Mouse (Mus musculus): Measurements from ENCODE around the gene Zfp422. TPM values are rescaled to one million over a fixed set of nuclear protein-coding genes. Genes with fewer than 3 reads are reported as not detected.
"Not testable (repeated sequence)": the region's sequence is repeated elsewhere in the genome, so short reads cannot be mapped to it uniquely, and the experiment has no call there.

Gene Zfp422
- polyA plus RNA-seq, 1 experiment from 2014 or later = 86.5 TPM

- H3K9ac ChIP-seq (ENCODE audit: low read length) = no peak overlapping the region
- no peak overlapping the region for H3K4me2 ChIP-seq (ENCODE audit: low read length)
- no peaks in the 10 kb centered on the region for H3K27me3 ChIP-seq (ENCODE audit: control insufficient read depth, insufficient read depth, low read length)
- no peak overlapping the region for H3K4me3 ChIP-seq (ENCODE audit: control insufficient read depth in 1 of 2, insufficient read depth in 1 of 2, low read depth in 1 of 2, low read length in 2 of 2)
- no peak overlapping the region for H3K27ac ChIP-seq (replicated peaks in 1 of 2; ENCODE audit: control insufficient read depth in 1 of 2, insufficient read depth in 1 of 2, low read depth in 2 of 2, low read length in 2 of 2)
- no peaks in the 10 kb centered on the region for H3K4me1 ChIP-seq (ENCODE audit: control insufficient read depth in 2 of 2, insufficient read depth in 2 of 2, low read length in 2 of 2)
- no peak for ATAC-seq (ENCODE audit: insufficient number of reproducible peaks, insufficient read depth, low FRiP score, low read depth)
- H3K36me3 ChIP-seq (ENCODE audit: control insufficient read depth, insufficient read depth, low read length) = no peaks in the 10 kb centered on the region
- no peaks in the 10 kb centered on the region for H3K9me3 ChIP-seq (ENCODE audit: control insufficient read depth, low read length)
These were observed 10.7 kb downstream of the Zfp422 start for GRCm38 (mm10) chr6:116618073-116618472.

- Histone ChIP-seq H3K27me3 (ENCODE audit: control insufficient read depth, insufficient read depth, low read length) (no peaks in the 10 kb centered on the region), H3K4me1 (ENCODE audit: control insufficient read depth in 2 of 2, insufficient read depth in 2 of 2, low read length in 2 of 2) (no peaks in the 10 kb centered on the region), H3K4me2 (ENCODE audit: low read length) (no peak overlapping the region), H3K27ac (replicated peaks in 1 of 2; ENCODE audit: control insufficient read depth in 1 of 2, insufficient read depth in 1 of 2, low read depth in 2 of 2, low read length in 2 of 2) (no peak overlapping the region), H3K9ac (ENCODE audit: low read length) (no peak overlapping the region), H3K36me3 (ENCODE audit: control insufficient read depth, insufficient read depth, low read length) (no peaks in the 10 kb centered on the region), H3K4me3 (ENCODE audit: control insufficient read depth in 1 of 2, insufficient read depth in 1 of 2, low read depth in 1 of 2, low read length in 2 of 2) (no peak overlapping the region), H3K9me3 (ENCODE audit: control insufficient read depth, low read length) (no peaks in the 10 kb centered on the region)
- WGBS = 61% methylated on average over 2 of the region's 2 CpGs
- no peak for ATAC-seq (ENCODE audit: insufficient number of reproducible peaks, insufficient read depth, low FRiP score, low read depth)
These were observed 13.1 kb downstream of the Zfp422 start for GRCm38 (mm10) chr6:116615719-116616118.

GRCm38 (mm10) chr6:116607230-116607629, 21.6 kb downstream of the Zfp422 start:
- Histone ChIP-seq H3K9ac (ENCODE audit: low read length) (no peak overlapping the region), H3K9me3 (ENCODE audit: control insufficient read depth, low read length) (no peaks in the 10 kb centered on the region), H3K4me1 (ENCODE audit: control insufficient read depth in 2 of 2, insufficient read depth in 2 of 2, low read length in 2 of 2) (no peaks in the 10 kb centered on the region), H3K4me3 (ENCODE audit: control insufficient read depth in 1 of 2, insufficient read depth in 1 of 2, low read depth in 1 of 2, low read length in 2 of 2) (no peak overlapping the region), H3K4me2 (ENCODE audit: low read length) (no peak overlapping the region), H3K27ac (replicated peaks in 1 of 2; ENCODE audit: control insufficient read depth in 1 of 2, insufficient read depth in 1 of 2, low read depth in 2 of 2, low read length in 2 of 2) (no peak overlapping the region), H3K36me3 (ENCODE audit: control insufficient read depth, insufficient read depth, low read length) (no peaks in the 10 kb centered on the region), H3K27me3 (ENCODE audit: control insufficient read depth, insufficient read depth, low read length) (no peaks in the 10 kb centered on the region)
- ATAC-seq (ENCODE audit: insufficient number of reproducible peaks, insufficient read depth, low FRiP score, low read depth) = no peak
- 31% methylated on average over 4 of the region's 4 CpGs for WGBS

GRCm38 (mm10) chr6:116600969-116601368, 27.8 kb downstream of the Zfp422 start:
- not testable (repeated sequence) for H3K27ac ChIP-seq (replicated peaks in 1 of 2; ENCODE audit: control insufficient read depth in 1 of 2, insufficient read depth in 1 of 2, low read depth in 2 of 2, low read length in 2 of 2); H3K9ac ChIP-seq (ENCODE audit: low read length); ATAC-seq (ENCODE audit: insufficient number of reproducible peaks, insufficient read depth, low FRiP score, low read depth); H3K36me3 ChIP-seq (ENCODE audit: control insufficient read depth, insufficient read depth, low read length); H3K27me3 ChIP-seq (ENCODE audit: control insufficient read depth, insufficient read depth, low read length); H3K9me3 ChIP-seq (ENCODE audit: control insufficient read depth, low read length); H3K4me2 ChIP-seq (ENCODE audit: low read length); H3K4me3 ChIP-seq (ENCODE audit: control insufficient read depth in 1 of 2, insufficient read depth in 1 of 2, low read depth in 1 of 2, low read length in 2 of 2); H3K4me1 ChIP-seq (ENCODE audit: control insufficient read depth in 2 of 2, insufficient read depth in 2 of 2, low read length in 2 of 2)

GRCm38 (mm10) chr6:116584095-116584494, 44.7 kb downstream of the Zfp422 start, which contains the start of gene Olfr215:
TSS of gene Olfr215 (minus strand) at chr6:116584195.
- no peaks in the 10 kb centered on the region for H3K36me3 ChIP-seq (ENCODE audit: control insufficient read depth, insufficient read depth, low read length)
- H3K27me3 ChIP-seq (ENCODE audit: control insufficient read depth, insufficient read depth, low read length) = no peaks in the 10 kb centered on the region
- H3K4me3 ChIP-seq (ENCODE audit: control insufficient read depth in 1 of 2, insufficient read depth in 1 of 2, low read depth in 1 of 2, low read length in 2 of 2) = no peak within 1 kb of the TSS
- 78% methylated on average over 4 of the region's 4 CpGs for WGBS
- no peaks in the 10 kb centered on the region for H3K4me1 ChIP-seq (ENCODE audit: control insufficient read depth in 2 of 2, insufficient read depth in 2 of 2, low read length in 2 of 2)
- no peak within 1 kb of the TSS for H3K27ac ChIP-seq (replicated peaks in 1 of 2; ENCODE audit: control insufficient read depth in 1 of 2, insufficient read depth in 1 of 2, low read depth in 2 of 2, low read length in 2 of 2)
- H3K4me2 ChIP-seq (ENCODE audit: low read length) = no peak within 1 kb of the TSS
- H3K9ac ChIP-seq (ENCODE audit: low read length) = no peak within 1 kb of the TSS
- ATAC-seq (ENCODE audit: insufficient number of reproducible peaks, insufficient read depth, low FRiP score, low read depth) = no peak
- H3K9me3 ChIP-seq (ENCODE audit: control insufficient read depth, low read length) = no peaks in the 10 kb centered on the region

Small RNA genes lying within 50 kb of the gene (microRNA-seq; reads per million reads assigned to microRNA genes)
- gene Mir7043 = not detected

Other genes with a start within 250 kb of the Zfp422 start
- 2.3 and 2.4 TPM in 2 replicates for gene Alox5, start 167.8 kb downstream of the Zfp422 start, polyA plus RNA-seq (2014; fragmentation: Nextera tagmentation; extraction: Ambion mirVana)
- not detected in 2 replicates for gene Olfr211, start 139.9 kb downstream of the Zfp422 start, polyA plus RNA-seq (2014; fragmentation: Nextera tagmentation; extraction: Ambion mirVana)
- not detected in 2 replicates for gene Olfr212, start 122.5 kb downstream of the Zfp422 start, polyA plus RNA-seq (2014; fragmentation: Nextera tagmentation; extraction: Ambion mirVana)
- not detected in 2 replicates for gene Olfr213, start 90.5 kb downstream of the Zfp422 start, polyA plus RNA-seq (2014; fragmentation: Nextera tagmentation; extraction: Ambion mirVana)
- gene Gm5580, start 77.9 kb downstream of the Zfp422 start, polyA plus RNA-seq (2014; fragmentation: Nextera tagmentation; extraction: Ambion mirVana) = 0.28 and 0.32 TPM in 2 replicates
- gene Olfr214, start 74.8 kb downstream of the Zfp422 start, polyA plus RNA-seq (2014; fragmentation: Nextera tagmentation; extraction: Ambion mirVana) = not detected in 2 replicates
- gene Olfr215, start 44.8 kb downstream of the Zfp422 start, polyA plus RNA-seq (2014; fragmentation: Nextera tagmentation; extraction: Ambion mirVana) = not detected in 2 replicates
- gene Depp1, start 21.6 kb upstream of the Zfp422 start, polyA plus RNA-seq (2014; fragmentation: Nextera tagmentation; extraction: Ambion mirVana) = 40.6 and 45.7 TPM in 2 replicates
- 8.0 and 9.4 TPM in 2 replicates for gene Rassf4, start 45.0 kb upstream of the Zfp422 start, polyA plus RNA-seq (2014; fragmentation: Nextera tagmentation; extraction: Ambion mirVana)
- 0.07 and 0.09 TPM in 2 replicates for gene Tmem72, start 87.9 kb upstream of the Zfp422 start, polyA plus RNA-seq (2014; fragmentation: Nextera tagmentation; extraction: Ambion mirVana)